Comparison of ENCODE assay signal across 27 mouse cellular contexts in the genomic region with DNA sequence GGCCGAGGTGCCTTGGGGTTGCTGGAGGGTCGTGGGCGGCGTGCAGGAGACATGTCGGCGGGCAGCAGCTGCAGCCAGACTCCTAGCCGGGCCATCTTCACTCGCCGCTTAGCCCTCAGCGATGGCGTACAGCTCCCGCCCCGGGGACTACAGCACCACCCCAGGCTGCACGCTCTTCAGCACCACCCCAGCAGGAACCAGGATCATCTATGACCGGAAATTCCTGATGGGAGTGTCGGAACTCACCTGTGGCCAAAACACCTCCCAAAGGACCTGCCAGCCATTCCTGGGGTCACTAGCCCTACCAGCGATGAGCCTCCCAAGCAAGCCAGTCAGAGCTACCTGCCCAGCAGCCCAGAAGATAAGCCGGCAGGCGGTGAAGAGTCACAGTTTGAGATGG. TPM values are rescaled to one million over a fixed set of nuclear protein-coding genes. Genes with fewer than 3 reads are reported as not detected.
DNase-seq lines count a peak whose midpoint lies in the region; ATAC-seq and TF ChIP-seq lines count a peak whose summit lies in the region.
"Had no signal": no experiment of that assay in that cellular context is flagged by ENCODE, and none has a peak within 500 bp of the region (broad histone marks: within the 10 kb centered on the region; RNA-seq: fewer than 3 reads in every experiment).

No protein-coding gene starts in this region.

- H3K27me3 ChIP-seq in forebrain, embryonic 11.5 days (ENCODE audit: control insufficient read depth, insufficient read depth, low read length): no peaks in the 10 kb centered on the region
- H3K27me3 ChIP-seq in forebrain, embryonic 16.5 days (replicated peaks; ENCODE audit: control insufficient read depth, insufficient read depth, low read length): no peaks in the 10 kb centered on the region
- H3K27me3 ChIP-seq in testis, adult 2 months (ENCODE audit: control insufficient read depth, insufficient read depth, low read length): no peaks in the 10 kb centered on the region
- H3K27me3 ChIP-seq: embryonic facial prominence, embryonic 15.5 days; forebrain, embryonic 13.5 days; heart, embryonic 15.5 days; hindbrain, embryonic 13.5 days had no signal

- no peak overlapping the region for H3K9ac ChIP-seq in forebrain, embryonic 11.5 days (ENCODE audit: low read length)
- H3K9ac ChIP-seq in forebrain, embryonic 16.5 days (replicated peaks; ENCODE audit: low read depth, low read length): no peak overlapping the region
- H3K9ac ChIP-seq: embryonic facial prominence, embryonic 15.5 days; forebrain, embryonic 13.5 days; heart, embryonic 15.5 days; hindbrain, embryonic 13.5 days had no signal

- WGBS in forebrain, embryonic 11.5 days: 84% methylated on average over 19 of the region's 19 CpGs
- WGBS in forebrain, embryonic 16.5 days: 90% methylated on average over 19 of the region's 19 CpGs
- WGBS in lung, adult 2 months: 79% methylated on average over 19 of the region's 19 CpGs

- no peak for TF ChIP-seq POLR2A in testis, adult 2 months (IDR thresholded peaks at IDR 0.05; ENCODE audit: control insufficient read depth, low read depth, low read length)
- no peak for TF ChIP-seq POLR2A in lung, adult 2 months (IDR thresholded peaks at IDR 0.05; ENCODE audit: borderline replicate concordance, extremely low read depth, low read depth, low read length)

- H3K4me2 ChIP-seq in forebrain, embryonic 11.5 days (ENCODE audit: low read depth, low read length, severe bottlenecking): no peak overlapping the region
- H3K4me2 ChIP-seq in forebrain, embryonic 16.5 days (ENCODE audit: low read length): no peak overlapping the region
- H3K4me2 ChIP-seq: embryonic facial prominence, embryonic 15.5 days; forebrain, embryonic 13.5 days; heart, embryonic 11.5 days; heart, embryonic 15.5 days; hindbrain, embryonic 13.5 days had no signal

- no peak for DNase-seq in forebrain, embryonic 11.5 days (ENCODE audit: low spot score)
- no peak for DNase-seq in testis, postnatal 10 days (ENCODE audit: low spot score)
- no peak for DNase-seq in right cerebral cortex, postnatal 25 days
- DNase-seq in lung, adult 2 months: no peak
- DNase-seq: adrenal gland, adult 2 months; adrenal gland, postnatal 25 days; B cell, adult 2 months; cerebellum, adult 18-20 months; cerebellum, adult 9-11 months; cerebellum, postnatal 36 days; embryo, embryonic 11 days; gastrocnemius, adult 2 months; gastrocnemius, postnatal 25 days; heart, adult 18-20 months; heart, postnatal 14 days had no signal

- H3K36me3 ChIP-seq in forebrain, embryonic 11.5 days (ENCODE audit: control insufficient read depth, insufficient read depth, low read length): peaks cover 2% of the 10 kb centered on the region; the same call in 1 of the 2 replicates
- peaks cover 31% of the 10 kb centered on the region for H3K36me3 ChIP-seq in forebrain, embryonic 16.5 days (ENCODE audit: control insufficient read depth, insufficient read depth)
- no peaks in the 10 kb centered on the region; the same call in 1 of the 2 replicates for H3K36me3 ChIP-seq in testis, adult 2 months (ENCODE audit: control insufficient read depth, insufficient read depth, low read length)
- H3K36me3 ChIP-seq: heart, embryonic 15.5 days had no signal

- ATAC-seq in forebrain, embryonic 11.5 days (replicated peaks; ENCODE audit: low FRiP score): peak; percentile 22; the same call in 1 of the 2 replicates
- no peak for ATAC-seq in forebrain, embryonic 16.5 days
- 0 out of 2 replicates have a peak, but pooled peaks have one; percentile 12 for ATAC-seq in erythroid progenitor cell, adult 5-6 weeks (replicated peaks; ENCODE audit: low FRiP score, poor library complexity, severe bottlenecking)
- ATAC-seq in monocyte, adult 5-6 weeks (replicated peaks; ENCODE audit: insufficient number of reproducible peaks, low FRiP score, low TSS enrichment, poor library complexity, severe bottlenecking): 0 out of 2 replicates have a peak, but pooled peaks have one; percentile 25
- ATAC-seq: CD4-positive, CD25-positive, alpha-beta regulatory T cell, adult 4 months; forebrain, embryonic 13.5 days; hindbrain, postnatal 0 days had no signal

- no peaks in the 10 kb centered on the region for H3K4me1 ChIP-seq in forebrain, embryonic 11.5 days (replicated peaks; ENCODE audit: control insufficient read depth, insufficient read depth, low read length)
- H3K4me1 ChIP-seq in forebrain, embryonic 16.5 days (replicated peaks; ENCODE audit: control insufficient read depth, insufficient read depth, low read length): no peaks in the 10 kb centered on the region
- no peaks in the 10 kb centered on the region for H3K4me1 ChIP-seq in testis, adult 2 months (ENCODE audit: control insufficient read depth, insufficient read depth, low read length)
- no peaks in the 10 kb centered on the region for H3K4me1 ChIP-seq in lung, adult 2 months (ENCODE audit: control insufficient read depth, insufficient read depth, low read length)
- H3K4me1 ChIP-seq: embryonic facial prominence, embryonic 15.5 days; forebrain, embryonic 13.5 days; heart, embryonic 15.5 days; hindbrain, embryonic 13.5 days had no signal

- H3K9me3 ChIP-seq in forebrain, embryonic 11.5 days (ENCODE audit: control insufficient read depth, low read length): no peaks in the 10 kb centered on the region
- no peaks in the 10 kb centered on the region for H3K9me3 ChIP-seq in forebrain, embryonic 16.5 days (ENCODE audit: control insufficient read depth, low read length)
- H3K9me3 ChIP-seq: embryonic facial prominence, embryonic 15.5 days; forebrain, embryonic 13.5 days; G1E; heart, embryonic 15.5 days; hindbrain, embryonic 13.5 days had no signal

- no peak overlapping the region for H3K4me3 ChIP-seq in forebrain, embryonic 11.5 days (ENCODE audit: low read depth, low read length)
- no peak overlapping the region for H3K4me3 ChIP-seq in forebrain, embryonic 16.5 days (replicated peaks; ENCODE audit: low read length)
- peak overlapping the region; percentile 26 for H3K4me3 ChIP-seq in testis, adult 2 months (ENCODE audit: control insufficient read depth, low read depth, low read length)
- H3K4me3 ChIP-seq in lung, adult 2 months (replicated peaks; ENCODE audit: extremely low read depth, low read depth, low read length): no peak overlapping the region
- H3K4me3 ChIP-seq: embryonic facial prominence, embryonic 15.5 days; forebrain, embryonic 13.5 days; gastrocnemius, adult 2 months; heart, embryonic 15.5 days; hindbrain, embryonic 13.5 days had no signal

- no peak for TF ChIP-seq CTCF in testis, adult 2 months (IDR thresholded peaks at IDR 0.05; ENCODE audit: control insufficient read depth, insufficient read depth, insufficient replicate concordance, low read depth, low read length)
- TF ChIP-seq CTCF in lung, adult 2 months (IDR thresholded peaks at IDR 0.05; ENCODE audit: insufficient read depth, low read length): no peak

- H3K27ac ChIP-seq in forebrain, embryonic 11.5 days (ENCODE audit: low read depth, low read length): no peak overlapping the region
- no peak overlapping the region for H3K27ac ChIP-seq in forebrain, embryonic 16.5 days (ENCODE audit: low read length)
- H3K27ac ChIP-seq in testis, adult 2 months (ENCODE audit: control insufficient read depth, insufficient read depth, low read depth, low read length): no peak overlapping the region
- H3K27ac ChIP-seq: embryonic facial prominence, embryonic 15.5 days; forebrain, embryonic 13.5 days; gastrocnemius, adult 2 months; heart, embryonic 15.5 days; hindbrain, embryonic 13.5 days; hindbrain, postnatal 0 days had no signal

RNA-seq across cellular contexts. Expression of a gene that starts 28.3 kb away (rescaled TPM):
- 80.7 and 84.0 TPM in 2 replicates for polyA plus RNA-seq in forebrain, embryonic 11.5 days (2014; fragmentation: Nextera tagmentation; extraction: Ambion mirVana)
- polyA plus RNA-seq in forebrain, embryonic 16.5 days (2015; fragmentation: Nextera tagmentation; extraction: Ambion mirVana): 24.2 and 28.6 TPM in 2 replicates
- polyA plus RNA-seq in testis, adult 2 months (2012; rRNA removed): 12.8 and 14.0 TPM in 2 replicates
- 29.8 and 64.2 TPM in 2 replicates for total RNA-seq in erythroid progenitor cell, adult 5-6 weeks (2015; ENCODE audit: low replicate concordance)
- total RNA-seq in erythroid progenitor cell, adult 5-6 weeks (2017; ENCODE audit: low replicate concordance): 66.7 and 67.6 TPM in 2 replicates
- 10.4 to 13.1 TPM (median 13.0 TPM) in 3 replicates for total RNA-seq in monocyte, adult 5-6 weeks (2017)
- 0.39 and 0.49 TPM in 2 replicates for polyA plus RNA-seq in lung, adult 2 months (2012; rRNA removed)

RNA-seq across cellular contexts. Expression of a gene that starts 28.9 kb away (rescaled TPM):
- polyA plus RNA-seq in forebrain, embryonic 11.5 days (2014; fragmentation: Nextera tagmentation; extraction: Ambion mirVana): 54.2 and 57.9 TPM in 2 replicates
- 109 and 115 TPM in 2 replicates for polyA plus RNA-seq in forebrain, embryonic 16.5 days (2015; fragmentation: Nextera tagmentation; extraction: Ambion mirVana)
- polyA plus RNA-seq in testis, adult 2 months (2012; rRNA removed): 49.2 and 55.6 TPM in 2 replicates
- total RNA-seq in erythroid progenitor cell, adult 5-6 weeks (2015; ENCODE audit: low replicate concordance): 7.2 and 29.8 TPM in 2 replicates
- total RNA-seq in erythroid progenitor cell, adult 5-6 weeks (2017; ENCODE audit: low replicate concordance): 18.1 and 19.9 TPM in 2 replicates
- 237 to 505 TPM (median 368 TPM) in 3 replicates for total RNA-seq in monocyte, adult 5-6 weeks (2017)
- polyA plus RNA-seq in lung, adult 2 months (2012; rRNA removed): 59.1 and 60.0 TPM in 2 replicates
